Mouse (Mus musculus) thymus, adult 2 months (tissue): ENCODE measurements around the gene Acot7.

Experiments
- CTCF ChIP-seq: fragments of 200-500 bp; IDR thresholded peaks from 2 replicates; pipeline ENCODE4 v1.5.1; 2012; ENCODE audit warnings: mild to moderate bottlenecking, control low read depth, low read length, moderate library complexity, borderline replicate concordance; ENCODE audit not compliant: control insufficient read depth, poor library complexity, insufficient read depth; ENCODE audit errors: extremely low read depth
- POLR2A ChIP-seq: fragments of 200-500 bp; IDR thresholded peaks from 2 replicates; pipeline ENCODE4 v1.6.1; 2012; ENCODE audit warnings: mild to moderate bottlenecking, low read length, control low read depth, moderate library complexity; ENCODE audit not compliant: control insufficient read depth, poor library complexity, insufficient read depth; ENCODE audit errors: extremely low read depth

DNA sequence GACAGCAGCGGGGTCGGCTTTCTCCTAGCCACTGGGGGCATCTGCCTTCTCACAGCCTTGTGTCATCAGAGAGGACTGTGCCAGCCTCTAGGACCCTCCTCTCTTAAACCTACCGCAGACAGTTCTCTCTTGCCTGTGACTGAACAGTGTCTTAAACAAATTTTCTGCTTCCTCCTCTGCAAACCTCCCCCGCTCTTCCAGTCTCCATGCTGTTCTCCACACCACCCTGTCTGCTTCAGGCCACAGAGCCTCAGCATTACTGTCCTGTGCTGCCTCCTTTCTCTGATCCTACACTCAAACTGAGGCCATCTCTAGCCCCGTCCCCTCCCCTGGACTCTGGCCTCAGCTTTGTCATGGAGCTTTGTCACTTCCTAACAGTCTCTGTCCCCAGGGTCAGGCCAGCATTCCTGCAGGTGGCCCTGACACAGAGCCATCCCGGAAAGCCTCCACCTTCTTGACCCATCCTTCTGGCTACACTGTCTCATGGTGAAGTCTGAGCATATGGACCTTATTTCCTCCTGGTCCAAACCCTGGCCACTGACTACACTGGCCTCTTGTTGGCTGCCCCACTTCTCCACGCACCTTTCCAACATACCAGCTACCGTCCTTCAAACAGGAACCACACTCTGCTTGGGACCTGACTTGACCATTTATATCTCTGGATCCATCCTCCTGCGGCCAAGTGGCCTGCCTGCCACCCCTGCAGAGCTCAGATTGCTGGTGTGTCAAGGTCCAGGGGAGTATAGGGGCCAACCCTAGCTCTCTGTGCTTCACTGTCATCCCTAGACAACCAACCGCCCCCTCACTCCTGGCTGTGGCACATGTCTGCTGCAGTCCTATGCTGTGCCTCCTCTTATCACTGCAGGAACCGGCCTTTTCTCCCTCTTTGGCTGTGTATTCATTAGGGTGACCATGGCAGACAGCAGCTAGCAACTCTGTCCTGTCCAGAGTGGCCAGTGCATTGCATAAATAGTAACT, 66.9 kb downstream of the Acot7 start:
- no peak for TF ChIP-seq CTCF
- TF ChIP-seq POLR2A: no peak
